8 mouse cellular contexts compared by ENCODE assay signal in the genomic region with DNA sequence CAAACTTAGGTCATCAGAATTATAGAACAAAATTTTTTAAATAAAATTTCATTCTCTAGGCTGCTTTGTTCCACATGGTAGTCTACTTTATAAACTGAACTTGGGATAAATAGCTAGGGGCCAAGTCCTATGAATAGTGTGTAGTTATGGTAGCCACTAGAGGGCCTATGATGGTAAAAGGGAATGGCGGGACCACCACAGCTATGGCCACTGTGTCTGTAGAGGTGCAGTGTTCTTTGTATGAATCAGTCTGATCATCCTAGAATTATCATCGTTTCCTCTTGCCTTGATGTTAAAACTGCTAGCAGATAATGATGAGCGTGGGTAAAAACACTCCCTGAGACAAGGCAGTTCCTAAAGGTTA. TPM values are rescaled to one million over a fixed set of nuclear protein-coding genes. Genes with fewer than 3 reads are reported as not detected.
DNase-seq lines count a peak whose midpoint lies in the region; TF ChIP-seq lines count a peak whose summit lies in the region.

No protein-coding gene starts in this region.

- H3K9me3 ChIP-seq in hindbrain, embryonic 10.5 days: no peaks in the 10 kb centered on the region

- TF ChIP-seq POLR2A in bone marrow, adult 2 months (IDR thresholded peaks at IDR 0.05; ENCODE audit: borderline replicate concordance, control insufficient read depth, low read depth, low read length): no peak

- WGBS in bone marrow, adult 2 months: 57% methylated on average over 3 of the region's 3 CpGs
- WGBS in hindbrain, embryonic 10.5 days: 44% methylated on average over 3 of the region's 3 CpGs

- H3K36me3 ChIP-seq in hindbrain, embryonic 10.5 days: peaks cover 83% of the 10 kb centered on the region

- H3K27me3 ChIP-seq in hindbrain, embryonic 10.5 days (ENCODE audit: insufficient read depth, poor library complexity, severe bottlenecking): no peaks in the 10 kb centered on the region

- DNase-seq in kidney, adult 9 months: peak; percentile 33
- no peak for DNase-seq in kidney, postnatal 10 days
- no peak for DNase-seq in hindbrain, embryonic 10.5 days (ENCODE audit: low spot score)
- DNase-seq in lung, postnatal 10 days: peak; percentile 21
- DNase-seq in yolk sac, embryonic 10.5 days (ENCODE audit: low spot score): no peak
- no peak for DNase-seq in natural killer cell, adult 2 months (ENCODE audit: low spot score in 2 of 2)
- DNase-seq in Muller cell, postnatal 12 days (ENCODE audit: inconsistent ontology term): no peak

- no peaks in the 10 kb centered on the region; the same call in 1 of the 2 replicates for H3K4me1 ChIP-seq in bone marrow, adult 2 months (ENCODE audit: control insufficient read depth, insufficient read depth, low read length)
- peaks cover 35% of the 10 kb centered on the region for H3K4me1 ChIP-seq in hindbrain, embryonic 10.5 days (replicated peaks)

- H3K4me3 ChIP-seq in bone marrow, adult 2 months (replicated peaks; ENCODE audit: control insufficient read depth, low read depth, low read length): peak overlapping the region; percentile 100
- H3K4me3 ChIP-seq in hindbrain, embryonic 10.5 days: peak overlapping the region; percentile 73

- no peak for TF ChIP-seq CTCF in bone marrow, adult 2 months (IDR thresholded peaks at IDR 0.05; ENCODE audit: control insufficient read depth, insufficient read depth, low read length)

- H3K27ac ChIP-seq in bone marrow, adult 2 months (ENCODE audit: control insufficient read depth, insufficient read depth, low read depth, low read length, poor library complexity): no peak overlapping the region
- peak overlapping the region; percentile 86 for H3K27ac ChIP-seq in hindbrain, embryonic 10.5 days

RNA-seq across cellular contexts. Expression of gene Snapc5, which starts 0.5 kb away (rescaled TPM):
- polyA plus RNA-seq in bone marrow, adult 2 months (2011; ENCODE audit: insufficient read depth, insufficient read length, low replicate concordance, missing spikeins): 13.0 and 30.2 TPM in 2 replicates
- polyA plus RNA-seq in hindbrain, embryonic 10.5 days (2016; fragmentation: Nextera tagmentation; extraction: Ambion mirVana): 38.3 and 39.8 TPM in 2 replicates

RNA-seq across cellular contexts. Expression of gene Rpl4, which starts 5.4 kb away (rescaled TPM):
- 628 and 1,066 TPM in 2 replicates for polyA plus RNA-seq in bone marrow, adult 2 months (2011; ENCODE audit: insufficient read depth, insufficient read length, low replicate concordance, missing spikeins)
- polyA plus RNA-seq in hindbrain, embryonic 10.5 days (2016; fragmentation: Nextera tagmentation; extraction: Ambion mirVana): 959 and 1,179 TPM in 2 replicates

RNA-seq across cellular contexts. Expression of gene Zwilch, which starts 5.7 kb away (rescaled TPM):
- polyA plus RNA-seq in bone marrow, adult 2 months (2011; ENCODE audit: insufficient read depth, insufficient read length, low replicate concordance, missing spikeins): 26.9 and 29.9 TPM in 2 replicates
- polyA plus RNA-seq in hindbrain, embryonic 10.5 days (2016; fragmentation: Nextera tagmentation; extraction: Ambion mirVana): 24.8 and 41.7 TPM in 2 replicates

RNA-seq across cellular contexts. Expression of gene Uchl4, which starts 56.4 kb away (rescaled TPM):
- polyA plus RNA-seq in bone marrow, adult 2 months (2011; ENCODE audit: insufficient read depth, insufficient read length, low replicate concordance, missing spikeins): not detected in 2 replicates
- 3.5 and 4.1 TPM in 2 replicates for polyA plus RNA-seq in hindbrain, embryonic 10.5 days (2016; fragmentation: Nextera tagmentation; extraction: Ambion mirVana)

Comparison
In these comparisons a context has a peak if more than half of its experiments do, and no peak if none do; other contexts are left out.
1. DNase-seq: peak in kidney, adult 9 months (single experiment) and lung, postnatal 10 days (single experiment); none in kidney, postnatal 10 days (single experiment), hindbrain, embryonic 10.5 days (single experiment), yolk sac, embryonic 10.5 days (single experiment), natural killer cell, adult 2 months (0 of 2) and Muller cell, postnatal 12 days (single experiment).